Mouse (Mus musculus) E14TG2a.4 (cell line): ENCODE data around the gene Ankar.

ENCODE experiments used
- H3K27me3 ChIP-seq: 2 replicates; pipeline ENCODE4 v1.6.1; 2014; ENCODE audit warnings: low read length, control low read depth; ENCODE audit not compliant: insufficient read depth
- H3K36me3 ChIP-seq: 2 replicates; pipeline ENCODE4 v1.6.1; 2014; ENCODE audit warnings: low read length, control low read depth; ENCODE audit not compliant: insufficient read depth
- H3K4me1 ChIP-seq: replicated peaks from 2 replicates; pipeline ENCODE4 v1.6.1; 2014; ENCODE audit warnings: low read depth, low read length, control low read depth
- H3K4me3 ChIP-seq: replicated peaks from 2 replicates; pipeline ENCODE4 v1.5.1; 2014; ENCODE audit warnings: mild to moderate bottlenecking, low read length
- H3K9me3 ChIP-seq: 2 replicates; pipeline ENCODE4 v1.6.1; 2014; ENCODE audit warnings: low read length, control low read depth
- CTCF ChIP-seq: conservative IDR thresholded peaks from 2 replicates; pipeline ENCODE4 v1.5.1; 2014; ENCODE audit warnings: low read length
- NANOG ChIP-seq: IDR thresholded peaks from 2 replicates; pipeline ENCODE4 v1.6.1; 2014; ENCODE audit warnings: borderline replicate concordance, low read length, mixed read lengths
- POU5F1 ChIP-seq: IDR thresholded peaks from 2 replicates; pipeline ENCODE4 v1.6.1; 2014; ENCODE audit warnings: low read length, borderline replicate concordance

The Ankar gene

GRCm38 (mm10) chr1:72716421-72716820, 16.0 kb upstream of the Ankar start:
- H3K36me3 ChIP-seq, result peaks cover 86% of the 10 kb centered on the region
- H3K9me3 ChIP-seq, result no peaks in the 10 kb centered on the region
- H3K4me1 ChIP-seq, result peaks cover 47% of the 10 kb centered on the region
- H3K4me3 ChIP-seq, result no peak overlapping the region
- H3K27me3 ChIP-seq, result no peaks in the 10 kb centered on the region
- no peak for TF ChIP-seq CTCF
- TF ChIP-seq NANOG, result no peak
- TF ChIP-seq POU5F1, result no peak

- H3K4me3 ChIP-seq, result no peak overlapping the region
- no peaks in the 10 kb centered on the region for H3K27me3 ChIP-seq
- peaks cover 47% of the 10 kb centered on the region for H3K4me1 ChIP-seq
- peaks cover 82% of the 10 kb centered on the region for H3K36me3 ChIP-seq
- TF ChIP-seq NANOG (no peak), POU5F1 (no peak), CTCF (no peak)
- no peaks in the 10 kb centered on the region for H3K9me3 ChIP-seq
Observed at GRCm38 (mm10) chr1:72715593-72716361, 15.4 kb upstream of the Ankar start.

GRCm38 (mm10) chr1:72715065-72715464, 14.7 kb upstream of the Ankar start:
- Histone ChIP-seq H3K27me3 (no peaks in the 10 kb centered on the region), H3K36me3 (peaks cover 75% of the 10 kb centered on the region), H3K4me3 (no peak overlapping the region), H3K4me1 (peaks cover 45% of the 10 kb centered on the region), H3K9me3 (no peaks in the 10 kb centered on the region)
- no peak for TF ChIP-seq CTCF

GRCm38 (mm10) chr1:72714547-72714946, 14.2 kb upstream of the Ankar start:
- Histone ChIP-seq H3K4me3 (peak overlapping the region; percentile 93), H3K9me3 (no peaks in the 10 kb centered on the region), H3K4me1 (peaks cover 45% of the 10 kb centered on the region), H3K36me3 (peaks cover 72% of the 10 kb centered on the region), H3K27me3 (no peaks in the 10 kb centered on the region)
- TF ChIP-seq POU5F1 (no peak), NANOG (no peak), CTCF (no peak)

GRCm38 (mm10) chr1:72711684-72712083, 11.3 kb upstream of the Ankar start:
- Histone ChIP-seq H3K36me3 (peaks cover 53% of the 10 kb centered on the region), H3K4me3 (peak overlapping the region; percentile 93), H3K27me3 (no peaks in the 10 kb centered on the region), H3K9me3 (no peaks in the 10 kb centered on the region), H3K4me1 (peaks cover 40% of the 10 kb centered on the region)
- TF ChIP-seq NANOG, result no peak
- no peak for TF ChIP-seq POU5F1
- no peak for TF ChIP-seq CTCF

GRCm38 (mm10) chr1:72710753-72711653, 10.6 kb upstream of the Ankar start, which contains the start of gene Rpl37a:
TSS of gene Rpl37a (plus strand) at chr1:72711290.
- Histone ChIP-seq H3K27me3 (no peaks in the 10 kb centered on the region), H3K4me1 (peaks cover 35% of the 10 kb centered on the region), H3K36me3 (peaks cover 46% of the 10 kb centered on the region), H3K9me3 (no peaks in the 10 kb centered on the region), H3K4me3 (peak within 1 kb of the TSS; percentile 93)
- TF ChIP-seq POU5F1 (no peak), NANOG (no peak), CTCF (no peak)

GRCm38 (mm10) chr1:72707525-72707924, 7.1 kb upstream of the Ankar start:
- H3K36me3 ChIP-seq, result peaks cover 11% of the 10 kb centered on the region
- H3K9me3 ChIP-seq, result no peaks in the 10 kb centered on the region
- H3K4me3 ChIP-seq, result no peak overlapping the region
- H3K27me3 ChIP-seq, result no peaks in the 10 kb centered on the region
- H3K4me1 ChIP-seq, result no peaks in the 10 kb centered on the region
- TF ChIP-seq CTCF (no peak), POU5F1 (no peak), NANOG (no peak)

- Histone ChIP-seq H3K4me1 (peaks cover 5% of the 10 kb centered on the region), H3K4me3 (no peak overlapping the region), H3K36me3 (no peaks in the 10 kb centered on the region), H3K9me3 (no peaks in the 10 kb centered on the region), H3K27me3 (no peaks in the 10 kb centered on the region)
- TF ChIP-seq CTCF (no peak), POU5F1 (no peak), NANOG (no peak)
Observed at GRCm38 (mm10) chr1:72698651-72699050, 1.7 kb downstream of the Ankar start.
